Mouse (Mus musculus): ENCODE results near the gene Kcnk10.

The Kcnk10 gene

DNA sequence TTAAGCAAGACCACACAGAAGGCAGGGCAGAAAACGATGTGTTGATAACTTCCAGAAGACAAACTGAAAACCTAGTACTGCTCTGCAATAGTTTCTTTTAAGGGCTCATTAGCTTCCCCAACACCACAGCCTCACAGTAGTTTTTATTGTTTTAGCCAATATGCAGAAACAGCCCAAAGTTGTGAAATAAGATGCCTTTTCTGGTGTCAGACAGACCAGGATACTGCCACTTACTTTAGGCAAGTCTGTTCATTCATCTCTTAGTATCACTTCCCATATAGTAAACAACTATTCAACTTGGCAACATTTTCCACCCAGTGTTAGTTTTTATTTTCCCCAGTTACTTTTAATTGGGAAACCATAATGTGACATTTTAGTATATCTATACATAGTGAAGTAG lies 171.5 kb downstream of the Kcnk10 start:
- no peak for DNase-seq (ENCODE audit: low spot score)

DNA sequence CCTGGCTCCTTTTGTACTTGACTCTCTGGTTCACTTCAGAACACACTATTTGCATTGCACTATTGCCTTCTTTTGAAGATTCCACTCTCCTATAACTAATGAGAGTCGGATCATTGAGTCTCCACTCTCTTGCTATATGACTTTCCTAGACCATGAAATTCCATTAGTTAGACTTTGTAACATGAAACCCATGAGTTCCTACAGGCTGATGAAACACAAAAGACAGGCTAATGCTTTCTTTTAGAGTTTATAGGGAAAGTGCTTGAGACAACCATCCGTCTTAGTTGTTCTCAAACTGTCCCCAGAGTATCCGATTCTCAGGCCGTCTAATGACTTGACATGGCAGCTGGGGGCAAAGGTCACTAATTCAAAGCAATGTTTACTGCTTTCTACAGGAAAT lies 172.0 kb downstream of the Kcnk10 start:
- DNase-seq (ENCODE audit: low spot score): no peak

DNA sequence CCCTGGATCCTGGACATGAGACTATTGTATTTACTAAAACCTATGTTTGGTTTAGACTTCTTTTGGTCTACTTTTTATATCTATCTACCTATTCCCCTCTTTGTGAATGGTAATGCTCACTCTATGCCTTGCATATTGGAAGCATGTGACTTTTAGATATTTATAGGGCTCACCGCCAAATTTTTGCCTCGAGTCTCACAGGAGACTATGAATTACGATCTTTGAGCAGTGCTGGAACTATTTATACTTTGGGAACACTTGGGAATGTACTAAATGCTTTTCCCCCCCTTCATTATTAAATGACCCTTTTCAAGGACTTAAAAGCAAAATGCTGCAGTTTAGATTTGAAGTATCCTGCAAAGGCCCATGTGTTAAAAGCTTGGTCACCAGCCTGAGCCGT lies 181.5 kb downstream of the Kcnk10 start:
- DNase-seq (ENCODE audit: low spot score): no peak

DNA sequence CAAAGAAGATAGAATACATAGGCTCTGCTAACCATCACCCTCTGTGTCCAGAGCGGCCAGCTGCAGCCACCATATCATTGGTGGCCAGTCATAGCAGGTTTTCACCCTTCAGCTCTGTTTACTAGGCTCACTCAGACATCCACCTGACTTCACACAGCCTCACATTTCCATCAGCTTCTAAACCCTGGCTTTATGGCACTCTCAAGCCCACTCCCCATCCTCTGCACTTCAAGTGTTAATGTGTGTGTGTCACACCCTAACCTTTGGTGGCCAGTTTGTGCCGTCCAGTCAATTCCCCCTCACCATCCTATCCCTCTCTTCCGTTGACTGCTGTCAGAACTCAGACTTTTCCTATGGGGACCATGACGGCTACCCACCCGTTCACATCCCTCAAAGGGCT lies 184.0 kb downstream of the Kcnk10 start:
- DNase-seq (ENCODE audit: low spot score): no peak

GRCm38 (mm10) chr12:98391347-98391746 lies 186.8 kb downstream of the Kcnk10 start:
- DNase-seq (ENCODE audit: low spot score): no peak

DNA sequence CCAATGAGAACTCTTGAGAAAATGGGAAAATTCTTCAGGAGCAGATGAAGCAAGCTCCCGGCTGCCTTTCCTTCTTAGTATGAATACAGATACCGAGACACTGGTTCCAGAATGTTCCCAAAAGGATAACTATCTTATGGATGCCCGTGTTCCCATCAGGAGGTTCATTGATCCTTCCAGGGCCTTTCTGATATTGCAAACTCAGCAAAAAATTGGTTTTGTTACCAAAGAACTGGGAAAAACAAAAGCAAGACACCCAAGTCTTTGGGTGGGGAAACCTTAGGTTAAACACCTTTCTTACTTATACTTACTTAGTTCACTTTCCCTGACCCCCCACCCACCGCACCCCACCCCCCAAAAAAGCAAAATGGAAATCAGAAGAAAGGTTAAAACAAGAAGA lies 188.5 kb downstream of the Kcnk10 start:
- DNase-seq (ENCODE audit: low spot score): no peak
